Mouse (Mus musculus) lung, postnatal 0 days (tissue): ENCODE data around the gene Larp4b. TPM values are rescaled to one million over a fixed set of nuclear protein-coding genes. Genes with fewer than 3 reads are reported as not detected.
A peak's percentile ranks its signal among the peaks of the same experiment; 100 is the strongest.

ENCODE experiments used
- ATAC-seq: fragments of 200-750 bp; cut with Nextera tagmentation; 2 replicates; pipeline ENCODE4 v1.8.0; 2017; ENCODE audit warnings: moderate library complexity
- DNase-seq: peaks from one replicate; pipeline ENCODE4 v3.0.0-alpha.2; 2016; ENCODE audit warnings: low spot score
- H3K27ac ChIP-seq: fragments of 300-500 bp; sonication (generic); 2 replicates; pipeline ENCODE4 v1.5.1; 2014; ENCODE audit warnings: antibody characterized with exemption, mild to moderate bottlenecking, low read length, mixed read lengths
- H3K27me3 ChIP-seq: fragments of 300-500 bp; sonication (generic); replicated peaks from 2 replicates; pipeline ENCODE4 v1.6.1; 2014; ENCODE audit warnings: low read length, mixed read lengths; ENCODE audit not compliant: insufficient read depth
- H3K36me3 ChIP-seq: fragments of 300-500 bp; sonication (generic); 2 replicates; pipeline ENCODE4 v1.6.1; 2014; ENCODE audit warnings: low read length, mixed read lengths; ENCODE audit not compliant: insufficient read depth
- H3K4me1 ChIP-seq: fragments of 300-500 bp; sonication (generic); 2 replicates; pipeline ENCODE4 v1.6.1; 2014; ENCODE audit warnings: antibody characterized with exemption, low read depth, low read length, mixed read lengths; ENCODE audit not compliant: insufficient read depth
- H3K4me2 ChIP-seq: fragments of 300-500 bp; sonication (generic); replicated peaks from 2 replicates; pipeline ENCODE4 v1.6.1; 2014; ENCODE audit warnings: low read depth, mild to moderate bottlenecking, low read length, moderate library complexity, mixed read lengths
- H3K4me3 ChIP-seq: fragments of 300-500 bp; sonication (generic); 2 replicates; pipeline ENCODE4 v1.5.1; 2014; ENCODE audit warnings: low read depth, low read length
- H3K9ac ChIP-seq: fragments of 300-500 bp; sonication (generic); replicated peaks from 2 replicates; pipeline ENCODE4 v1.6.1; 2014; ENCODE audit warnings: low read depth, mild to moderate bottlenecking
- H3K9me3 ChIP-seq: fragments of 300-500 bp; sonication (generic); 2 replicates; pipeline ENCODE4 v1.6.1; 2016; ENCODE audit warnings: low read length, mixed read lengths
- CTCF ChIP-seq: IDR thresholded peaks from 2 replicates; pipeline ENCODE4 v1.5.1; 2016; ENCODE audit warnings: antibody characterized with exemption, mild to moderate bottlenecking
- EP300 ChIP-seq: IDR thresholded peaks from 2 replicates; pipeline ENCODE4 v1.6.1; 2016; ENCODE audit warnings: antibody characterized with exemption, mild to moderate bottlenecking, control low read depth
- WGBS: fragments of 180-500 bp; shearing (Covaris S2); extraction: QIAGEN DNeasy Blood & Tissue Kit; methylation state at CpG from one replicate; pipeline ENCODE4 v1.1.7; 2014; 5-methylcytosine and 5-hydroxymethylcytosine counted together
- polyA plus RNA-seq: library from polyadenylated mRNA; unstranded; fragments of >200 nt; fragmentation: Nextera tagmentation; extraction: Ambion mirVana; gene quantifications from 2 replicates; pipeline ENCODE4 v1.2.1, GENCODE M21; 2015

Gene Larp4b
- polyA plus RNA-seq, 1 experiment from 2014 or later: 27.7 TPM

DNA sequence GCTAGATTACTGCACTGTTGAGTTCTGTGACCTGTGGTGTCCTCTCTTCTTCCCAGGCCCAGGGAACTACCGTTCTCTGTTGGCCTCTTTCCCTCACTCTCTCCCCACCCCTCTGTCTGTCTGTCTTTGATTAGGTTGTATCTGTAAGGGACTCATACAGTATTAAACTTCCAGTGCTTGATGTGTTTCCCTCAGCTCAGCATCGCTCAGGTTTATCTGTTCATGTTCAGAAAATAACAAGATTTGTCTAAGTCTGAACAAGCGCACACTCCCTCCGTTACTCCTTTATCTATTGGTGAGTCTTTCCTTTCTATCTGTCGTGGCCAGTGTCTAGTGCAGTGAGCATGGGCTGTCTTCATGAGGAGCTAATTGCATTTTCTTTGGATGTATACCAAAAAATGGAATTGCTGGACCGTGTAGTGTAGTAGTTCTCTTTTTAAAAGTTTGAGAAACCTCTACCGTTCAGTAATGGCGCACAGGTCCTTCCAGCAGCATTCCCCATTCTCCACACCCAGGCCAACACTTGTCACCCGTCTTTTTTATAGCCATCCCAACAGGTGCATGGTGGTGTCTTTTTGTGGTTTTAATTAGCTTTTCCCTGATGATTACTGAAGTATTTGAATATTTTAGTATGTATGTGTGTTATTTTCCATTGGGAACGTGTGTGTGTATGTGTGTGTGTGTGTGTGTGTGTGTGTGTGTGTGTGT is 27.3 kb downstream of the Larp4b start:
- Histone ChIP-seq H3K36me3 (peaks cover 9% of the 10 kb centered on the region), H3K9ac (no peak overlapping the region), H3K4me2 (no peak overlapping the region), H3K9me3 (no peaks in the 10 kb centered on the region), H3K27ac (no peak overlapping the region), H3K27me3 (no peaks in the 10 kb centered on the region), H3K4me3 (no peak overlapping the region), H3K4me1 (no peaks in the 10 kb centered on the region)
- TF ChIP-seq CTCF: no peak
- no peak for TF ChIP-seq EP300
- WGBS: 81% methylated on average over 10 of the region's 10 CpGs
- no peak for DNase-seq
- ATAC-seq: no peak

DNA sequence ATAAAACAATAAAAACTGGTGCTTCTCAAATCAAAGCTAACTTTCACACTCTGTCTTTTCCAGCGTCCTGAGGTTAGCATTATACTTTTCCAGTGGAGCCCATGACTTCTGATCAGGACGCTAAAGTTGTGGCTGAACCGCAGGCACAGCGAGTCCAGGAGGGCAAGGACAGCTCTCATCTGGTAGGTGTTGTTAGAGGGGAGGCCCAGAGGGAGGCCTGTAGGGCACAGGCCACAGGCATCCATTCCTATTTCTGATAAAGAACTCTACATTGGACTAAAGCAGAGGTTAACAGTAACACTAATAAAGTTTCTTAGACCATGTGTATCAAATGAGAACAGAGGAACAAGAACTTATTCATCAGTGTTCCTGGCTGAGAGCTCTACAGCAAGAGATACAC is 28.4 kb downstream of the Larp4b start:
- no peak overlapping the region for H3K4me2 ChIP-seq
- no peak overlapping the region for H3K9ac ChIP-seq
- no peaks in the 10 kb centered on the region for H3K9me3 ChIP-seq
- H3K27me3 ChIP-seq: no peaks in the 10 kb centered on the region
- ATAC-seq (no peak), DNase-seq (no peak)
- H3K4me3 ChIP-seq: no peak overlapping the region
- no peaks in the 10 kb centered on the region for H3K4me1 ChIP-seq
- WGBS: 91% methylated on average over 4 of the region's 4 CpGs
- peaks cover 14% of the 10 kb centered on the region for H3K36me3 ChIP-seq
- no peak for TF ChIP-seq EP300
- TF ChIP-seq CTCF: no peak
- H3K27ac ChIP-seq: peak overlapping the region; percentile 52; the same call in 1 of the 2 replicates

DNA sequence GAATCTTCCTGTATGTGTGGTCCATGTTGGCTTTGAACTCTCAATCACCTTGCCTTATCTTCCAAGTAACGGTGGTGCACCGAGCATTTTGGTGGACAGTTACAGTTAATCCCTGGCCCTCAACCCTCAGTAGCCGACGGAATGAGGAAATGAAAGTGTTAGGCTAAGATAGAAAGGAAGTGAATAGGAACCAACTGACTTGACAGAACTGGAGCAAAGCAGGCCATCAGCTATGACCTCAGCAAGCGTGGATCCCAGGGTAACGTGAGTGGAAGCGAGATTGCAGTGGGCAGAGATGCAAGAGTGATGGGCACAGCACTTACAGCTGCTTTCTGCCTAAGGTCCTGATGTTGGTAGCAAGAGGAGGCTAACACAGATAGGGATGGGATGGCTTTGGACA is 31.5 kb downstream of the Larp4b start:
- Histone ChIP-seq H3K9ac (no peak overlapping the region), H3K36me3 (peaks cover 14% of the 10 kb centered on the region), H3K9me3 (no peaks in the 10 kb centered on the region), H3K27ac (no peak overlapping the region), H3K4me3 (no peak overlapping the region), H3K4me1 (no peaks in the 10 kb centered on the region), H3K27me3 (no peaks in the 10 kb centered on the region), H3K4me2 (no peak overlapping the region)
- DNase-seq (no peak), ATAC-seq (no peak)
- 81% methylated on average over 7 of the region's 7 CpGs for WGBS
- TF ChIP-seq CTCF: no peak
- TF ChIP-seq EP300: no peak

DNA sequence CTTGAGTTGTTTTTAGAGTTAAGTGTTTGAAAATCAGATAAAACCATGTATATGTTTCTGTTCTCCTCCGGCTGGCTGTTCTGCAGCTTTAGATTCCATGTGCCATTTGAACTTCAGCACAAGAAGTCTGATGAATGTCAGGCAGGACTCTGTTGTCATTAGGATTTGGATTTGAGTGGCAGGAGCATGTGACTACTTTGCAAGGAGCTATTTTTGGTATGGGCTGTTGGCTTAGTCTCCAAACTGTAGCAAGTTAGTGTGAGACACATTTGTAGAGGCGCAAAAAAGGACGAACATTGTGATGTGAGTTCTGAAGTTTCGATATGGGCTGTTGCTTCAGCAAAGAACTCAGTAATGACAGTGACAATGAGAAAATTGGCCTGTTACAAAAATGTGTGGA is 34.0 kb downstream of the Larp4b start:
- WGBS: 84% methylated on average over 4 of the region's 4 CpGs
- DNase-seq (no peak), ATAC-seq (no peak)
- Histone ChIP-seq H3K36me3 (peaks cover 20% of the 10 kb centered on the region), H3K27me3 (no peaks in the 10 kb centered on the region), H3K4me3 (no peak overlapping the region), H3K4me1 (no peaks in the 10 kb centered on the region), H3K9me3 (no peaks in the 10 kb centered on the region), H3K9ac (no peak overlapping the region), H3K27ac (no peak overlapping the region), H3K4me2 (no peak overlapping the region)
- TF ChIP-seq CTCF: no peak
- TF ChIP-seq EP300: no peak

DNA sequence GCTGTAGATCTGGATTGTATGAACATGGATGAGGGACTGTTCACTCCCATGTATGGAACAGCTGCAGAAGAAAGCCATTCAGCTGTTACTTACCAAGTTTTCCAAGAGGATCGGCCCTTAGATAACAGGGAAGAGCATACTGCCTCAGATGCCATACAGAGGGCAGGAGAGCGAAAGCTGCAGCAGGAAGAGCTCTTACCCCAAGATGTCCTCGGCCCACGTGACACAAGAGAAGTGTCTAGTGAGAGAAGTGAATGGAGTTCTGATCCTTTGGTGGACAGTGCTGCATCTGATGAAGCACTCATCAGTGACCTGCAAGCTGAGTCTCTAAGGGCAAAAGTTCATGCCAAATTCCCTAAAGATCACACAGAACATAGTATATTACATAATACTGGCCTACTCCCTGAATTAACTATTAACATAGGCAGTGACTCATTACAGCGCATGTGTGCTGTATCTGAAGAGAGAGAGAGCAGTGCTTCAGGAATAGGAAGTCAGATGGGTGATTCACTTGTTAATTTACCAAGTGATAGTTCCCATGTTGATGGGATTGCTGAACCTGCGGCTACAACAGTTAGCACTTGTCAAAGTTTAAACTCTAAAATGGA is 35.1 kb downstream of the Larp4b start:
- no peak overlapping the region for H3K4me2 ChIP-seq
- DNase-seq: peak; percentile 44
- no peaks in the 10 kb centered on the region for H3K4me1 ChIP-seq
- H3K4me3 ChIP-seq: no peak overlapping the region
- no peak overlapping the region for H3K9ac ChIP-seq
- no peaks in the 10 kb centered on the region for H3K9me3 ChIP-seq
- WGBS: 87% methylated on average over 6 of the region's 6 CpGs
- H3K27ac ChIP-seq: no peak overlapping the region
- ATAC-seq: no peak
- H3K27me3 ChIP-seq: no peaks in the 10 kb centered on the region
- TF ChIP-seq EP300: no peak
- H3K36me3 ChIP-seq: peaks cover 19% of the 10 kb centered on the region

DNA sequence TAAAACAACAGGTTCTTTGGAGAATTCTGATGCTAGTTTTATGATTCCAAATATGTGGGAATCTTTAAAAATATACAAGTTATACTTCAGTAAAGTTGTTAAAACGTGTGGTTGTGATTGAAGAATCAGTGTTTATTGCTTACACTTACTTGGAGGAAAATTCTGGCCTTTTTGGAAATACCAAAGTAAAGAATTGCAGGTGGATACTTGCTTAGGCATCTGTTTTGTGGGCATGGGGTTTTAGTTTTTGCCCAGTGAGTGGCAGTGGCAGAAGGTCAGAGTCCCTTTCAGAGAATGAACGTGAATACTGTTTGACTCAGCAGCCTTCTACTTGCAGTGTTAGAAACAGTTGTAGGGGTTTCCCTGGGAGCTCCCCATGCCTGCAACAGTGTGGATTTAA is 40.7 kb downstream of the Larp4b start:
- no peak overlapping the region for H3K27ac ChIP-seq
- TF ChIP-seq CTCF (no peak), EP300 (no peak)
- 0 out of 2 replicates have a peak, but pooled peaks cover 6% of the 10 kb centered on the region for H3K36me3 ChIP-seq
- no peak overlapping the region for H3K4me3 ChIP-seq
- H3K9ac ChIP-seq: no peak overlapping the region
- no peaks in the 10 kb centered on the region for H3K4me1 ChIP-seq
- H3K4me2 ChIP-seq: no peak overlapping the region
- no peaks in the 10 kb centered on the region for H3K9me3 ChIP-seq
- ATAC-seq (no peak), DNase-seq (no peak)
- WGBS: 94% methylated on average over 2 of the region's 2 CpGs
- no peaks in the 10 kb centered on the region for H3K27me3 ChIP-seq
